Mouse (Mus musculus) 3134 (cell line): ENCODE measurements around the gene Mreg.

Experiments used
- DNase-seq: peaks from one replicate; pipeline ENCODE4 v3.0.0-alpha.2; 2011; ENCODE audit warnings: low spot score; ENCODE audit not compliant: insufficient read length; ENCODE audit errors: extremely low read depth

Mreg gene

GRCm38 (mm10) chr1:72141893-72142480, 70.1 kb downstream of the Mreg start:
- DNase-seq: peak; percentile 53

- DNase-seq: no peak
These were observed 76.0 kb downstream of the Mreg start for GRCm38 (mm10) chr1:72136101-72136500.

- no peak for DNase-seq
These were observed 77.6 kb downstream of the Mreg start for GRCm38 (mm10) chr1:72134534-72134933.

- peak; percentile 70 for DNase-seq
These were observed 88.4 kb downstream of the Mreg start for GRCm38 (mm10) chr1:72123434-72124297.

GRCm38 (mm10) chr1:72121608-72122185, 90.4 kb downstream of the Mreg start:
- DNase-seq: no peak

- no peak for DNase-seq
These were observed 92.1 kb downstream of the Mreg start for GRCm38 (mm10) chr1:72119981-72120380.

- DNase-seq: no peak
These were observed 97.9 kb downstream of the Mreg start for GRCm38 (mm10) chr1:72114206-72114605.
